Mouse (Mus musculus) myocyte (in vitro differentiated cells): ENCODE results near the gene Tenm4. TPM values are rescaled to one million over a fixed set of nuclear protein-coding genes. Genes with fewer than 3 reads are reported as not detected.

ENCODE experiments used
- H3K27me3 ChIP-seq: one replicate; pipeline ENCODE4 v1.6.1; 2011; ENCODE audit not compliant: control insufficient read depth, insufficient read depth, insufficient read length
- H3K36me3 ChIP-seq: one replicate; pipeline ENCODE4 v1.6.1; 2011; ENCODE audit not compliant: control insufficient read depth, insufficient read depth
- H3K4me2 ChIP-seq: one replicate; pipeline ENCODE4 v1.6.1; 2011; ENCODE audit warnings: low read depth, control low read depth
- H3K4me3 ChIP-seq: one replicate; pipeline ENCODE4 v1.5.1; 2011; ENCODE audit warnings: mild to moderate bottlenecking, control low read depth, moderate library complexity
- H3K79me2 ChIP-seq: one replicate; pipeline ENCODE4 v1.6.1; 2011; ENCODE audit not compliant: control insufficient read depth, insufficient read depth
- H3ac ChIP-seq: one replicate; pipeline ENCODE4 v1.6.1; 2011; ENCODE audit not compliant: control insufficient read depth, insufficient read length
- CEBPB ChIP-seq: IDR thresholded peaks from 2 replicates; pipeline ENCODE4 v1.6.1; 2011; ENCODE audit warnings: mild to moderate bottlenecking, moderate library complexity; ENCODE audit not compliant: poor library complexity, insufficient read depth, severe bottlenecking
- E2F4 ChIP-seq: IDR thresholded peaks from one replicate; pipeline ENCODE4 v1.6.1; 2011; ENCODE audit warnings: mild to moderate bottlenecking, control low read depth, moderate library complexity; ENCODE audit not compliant: insufficient read depth
- MAX ChIP-seq: IDR thresholded peaks from one replicate; pipeline ENCODE4 v1.6.1; 2011; ENCODE audit warnings: low read depth, mild to moderate bottlenecking, control low read depth
- MYOD1 ChIP-seq, 3 experiments: IDR thresholded peaks; one replicate each; pipeline ENCODE4 v1.6.1; 2011; ENCODE audit warnings: control low read depth in 2 of 3, low read depth in 2 of 3, mild to moderate bottlenecking in 2 of 3, moderate library complexity in 1 of 3; ENCODE audit not compliant: insufficient read length in 2 of 3, control insufficient read depth in 1 of 3
- MYOG ChIP-seq, 3 experiments: IDR thresholded peaks; one replicate each; pipeline ENCODE4 v1.6.1; 2011; ENCODE audit warnings: control low read depth in 2 of 3, low read depth in 2 of 3, mild to moderate bottlenecking in 2 of 3; ENCODE audit not compliant: insufficient read length in 2 of 3, control insufficient read depth in 1 of 3, insufficient read depth in 1 of 3
- POLR2A ChIP-seq: IDR thresholded peaks from one replicate; pipeline ENCODE4 v1.6.1; 2011; ENCODE audit warnings: low read depth, mild to moderate bottlenecking, control low read depth, moderate library complexity; ENCODE audit not compliant: insufficient read length
- POLR2AphosphoS2 ChIP-seq: IDR thresholded peaks from one replicate; pipeline ENCODE4 v1.6.1; 2011; ENCODE audit warnings: low read depth, control low read depth; ENCODE audit not compliant: insufficient read length
- REST ChIP-seq: IDR thresholded peaks from one replicate; pipeline ENCODE4 v1.6.1; 2011; ENCODE audit warnings: mild to moderate bottlenecking, control low read depth, moderate library complexity; ENCODE audit not compliant: insufficient read depth, insufficient read length
- SRF ChIP-seq: IDR thresholded peaks from one replicate; pipeline ENCODE4 v1.6.1; 2011; ENCODE audit warnings: low read depth; ENCODE audit not compliant: control insufficient read depth, insufficient read length
- TCF12 ChIP-seq: IDR thresholded peaks from one replicate; pipeline ENCODE4 v1.6.1; 2011; ENCODE audit warnings: mild to moderate bottlenecking, control low read depth; ENCODE audit not compliant: poor library complexity, insufficient read depth, severe bottlenecking
- TCF3 ChIP-seq: IDR thresholded peaks from one replicate; pipeline ENCODE4 v1.6.1; 2011; ENCODE audit warnings: low read depth, control low read depth; ENCODE audit not compliant: insufficient read length
- USF1 ChIP-seq: IDR thresholded peaks from one replicate; pipeline ENCODE4 v1.6.1; 2011; ENCODE audit warnings: low read depth, mild to moderate bottlenecking, control low read depth, moderate library complexity
- polyA plus RNA-seq: library from polyadenylated mRNA; unstranded; fragments of >200 nt; fragmentation: generic; extraction: Trizol; gene quantifications from one replicate; pipeline ENCODE4 v1.2.1, GENCODE M21; 2012; ENCODE audit warnings: missing spikeins

The Tenm4 gene
- polyA plus RNA-seq, 1 experiment = 10.9 TPM

- Histone ChIP-seq H3K36me3 (no peaks in the 10 kb centered on the region), H3ac (no peak overlapping the region), H3K27me3 (no peaks in the 10 kb centered on the region), H3K79me2 (no peaks in the 10 kb centered on the region), H3K4me3 (no peak overlapping the region), H3K4me2 (no peak overlapping the region)
- TF ChIP-seq USF1 (no peak), E2F4 (no peak), TCF3 (no peak), REST (no peak)
Observed at GRCm38 (mm10) chr7:96773585-96774225, 602.7 kb downstream of the Tenm4 start.

GRCm38 (mm10) chr7:96775080-96775486 lies 604.0 kb downstream of the Tenm4 start:
- no peak overlapping the region for H3ac ChIP-seq
- no peaks in the 10 kb centered on the region for H3K36me3 ChIP-seq
- H3K4me3 ChIP-seq = no peak overlapping the region
- no peak overlapping the region for H3K4me2 ChIP-seq
- H3K27me3 ChIP-seq = no peaks in the 10 kb centered on the region
- no peak for TF ChIP-seq TCF12
- TF ChIP-seq POLR2A = no peak
- TF ChIP-seq MYOD1 (IDR thresholded peaks at IDR 0.05; ENCODE audit: control insufficient read depth in 1 of 3, insufficient read length in 2 of 3, low read depth in 2 of 3) = no peak
- TF ChIP-seq MYOG (IDR thresholded peaks at IDR 0.05; ENCODE audit: control insufficient read depth in 1 of 3, insufficient read depth in 1 of 3, insufficient read length in 2 of 3, low read depth in 2 of 3) = no peak
- no peak for TF ChIP-seq E2F4
- no peak for TF ChIP-seq MAX
- TF ChIP-seq TCF3 = no peak
- TF ChIP-seq POLR2AphosphoS2 = no peak
- TF ChIP-seq REST = no peak
- no peak for TF ChIP-seq CEBPB
- no peak for TF ChIP-seq SRF
- no peak for TF ChIP-seq USF1
- H3K79me2 ChIP-seq = no peaks in the 10 kb centered on the region

- Histone ChIP-seq H3K79me2 (no peaks in the 10 kb centered on the region), H3K4me3 (no peak overlapping the region), H3K36me3 (peaks cover 6% of the 10 kb centered on the region), H3K4me2 (no peak overlapping the region), H3K27me3 (no peaks in the 10 kb centered on the region), H3ac (no peak overlapping the region)
- TF ChIP-seq POLR2AphosphoS2 (no peak), TCF12 (no peak), TCF3 (no peak), SRF (no peak), POLR2A (no peak), MYOD1 (IDR thresholded peaks at IDR 0.05; ENCODE audit: control insufficient read depth in 1 of 3, insufficient read length in 2 of 3, low read depth in 2 of 3) (no peak), REST (no peak), MYOG (IDR thresholded peaks at IDR 0.05; ENCODE audit: control insufficient read depth in 1 of 3, insufficient read depth in 1 of 3, insufficient read length in 2 of 3, low read depth in 2 of 3) (no peak), MAX (no peak), USF1 (no peak), CEBPB (no peak), E2F4 (no peak)
Observed at GRCm38 (mm10) chr7:96777938-96778600, 607.0 kb downstream of the Tenm4 start.

GRCm38 (mm10) chr7:96778601-96778969 lies 607.5 kb downstream of the Tenm4 start:
- TF ChIP-seq MAX = no peak
- TF ChIP-seq REST = no peak
- no peak for TF ChIP-seq POLR2A
- no peak for TF ChIP-seq CEBPB
- no peak for TF ChIP-seq MYOG (IDR thresholded peaks at IDR 0.05; ENCODE audit: control insufficient read depth in 1 of 3, insufficient read depth in 1 of 3, insufficient read length in 2 of 3, low read depth in 2 of 3)
- TF ChIP-seq SRF = no peak
- TF ChIP-seq USF1 = no peak
- TF ChIP-seq POLR2AphosphoS2 = no peak
- TF ChIP-seq E2F4 = no peak
- no peak for TF ChIP-seq TCF3
- TF ChIP-seq MYOD1 (IDR thresholded peaks at IDR 0.05; ENCODE audit: control insufficient read depth in 1 of 3, insufficient read length in 2 of 3, low read depth in 2 of 3) = no peak
- no peak for TF ChIP-seq TCF12
- H3K36me3 ChIP-seq = peaks cover 6% of the 10 kb centered on the region
- H3K4me2 ChIP-seq = no peak overlapping the region
- no peaks in the 10 kb centered on the region for H3K27me3 ChIP-seq
- H3K4me3 ChIP-seq = no peak overlapping the region
- H3ac ChIP-seq = no peak overlapping the region
- no peaks in the 10 kb centered on the region for H3K79me2 ChIP-seq
